Mouse (Mus musculus): Measurements from ENCODE around the gene Nek5. TPM values are rescaled to one million over a fixed set of nuclear protein-coding genes. Genes with fewer than 3 reads are reported as not detected.

Gene Nek5
- total RNA-seq (2012; rRNA removed) (not detected in 2 replicates), polyA plus RNA-seq (2012; ENCODE audit: insufficient read depth in 1 of 2, insufficient read length in 2 of 2, low read depth in 1 of 2, low replicate concordance in 2 of 2, missing spikeins in 1 of 2) (under 1 TPM in 1 of 2 experiments, not detected in 1; 0.04 TPM)

- Histone ChIP-seq H3K27me3 (ENCODE audit: control insufficient read depth in 1 of 2, insufficient read depth in 2 of 2, low read length in 2 of 2) (no peaks in the 10 kb centered on the region; a peak in 1 of 4 replicates), H3K4me1 (ENCODE audit: control insufficient read depth in 1 of 2, insufficient read depth in 2 of 2, low read length in 2 of 2) (no peaks in the 10 kb centered on the region), H3K27ac (ENCODE audit: control insufficient read depth, low read depth, low read length) (no peak within 1 kb of the TSS), H3K9ac (ENCODE audit: control insufficient read depth, low read depth, low read length, poor library complexity, severe bottlenecking) (no peak within 1 kb of the TSS), H3K79me2 (ENCODE audit: control insufficient read depth, insufficient read depth, low read length, poor library complexity) (no peaks in the 10 kb centered on the region), H3K9me3 (replicated peaks; ENCODE audit: insufficient read depth, low read length) (no peaks in the 10 kb centered on the region), H3K36me3 (ENCODE audit: control insufficient read depth in 1 of 2, insufficient read depth in 2 of 2, low read length in 2 of 2) (no peaks in the 10 kb centered on the region), H3K4me3 (ENCODE audit: control insufficient read depth in 1 of 2, insufficient read depth in 1 of 2, low read depth in 2 of 2, low read length in 2 of 2) (no peak within 1 kb of the TSS)
- TF ChIP-seq RAD21 (IDR thresholded peaks at IDR 0.05; ENCODE audit: low read depth, low read length) (peak; percentile 22), SMC3 (IDR thresholded peaks at IDR 0.05; ENCODE audit: low read depth, low read length) (peak; percentile 29), USF2 (IDR thresholded peaks at IDR 0.05; ENCODE audit: borderline replicate concordance in 1 of 2, insufficient read depth in 1 of 2, low read depth in 1 of 2, low read length in 2 of 2) (no peak), ZKSCAN1 (IDR thresholded peaks at IDR 0.05; ENCODE audit: low read depth, low read length) (no peak), TAL1 (IDR thresholded peaks at IDR 0.05; ENCODE audit: low read length) (no peak), MEF2A (IDR thresholded peaks at IDR 0.05; ENCODE audit: extremely low read depth, insufficient replicate concordance, low read depth, low read length, poor library complexity, severe bottlenecking) (no peak), POLR2AphosphoS2 (IDR thresholded peaks at IDR 0.05; ENCODE audit: low read length) (no peak), ETS1 (IDR thresholded peaks at IDR 0.05; ENCODE audit: low read depth, low read length) (no peak), MYB (IDR thresholded peaks at IDR 0.05; ENCODE audit: low read depth, low read length) (no peak), UBTF (IDR thresholded peaks at IDR 0.05; ENCODE audit: borderline replicate concordance, insufficient read depth, low read depth, low read length) (no peak), ELF1 (IDR thresholded peaks at IDR 0.05; ENCODE audit: low read depth, low read length) (no peak), BHLHE40 (IDR thresholded peaks at IDR 0.05; ENCODE audit: borderline replicate concordance, low read depth, low read length) (no peak), TCF12 (IDR thresholded peaks at IDR 0.05; ENCODE audit: low read depth, low read length) (no peak), CTCF (IDR thresholded peaks at IDR 0.05 in 2 of 3, conservative IDR thresholded peaks at IDR 0.05 in 1 of 3; ENCODE audit: control insufficient read depth in 1 of 3, insufficient read depth in 1 of 3, low read depth in 2 of 3, low read length in 3 of 3, poor library complexity in 1 of 3, severe bottlenecking in 1 of 3) (peak; percentile 23 to 37 (median 27); a peak in 5 of 6 replicates), CHD2 (IDR thresholded peaks at IDR 0.05; ENCODE audit: low read length) (no peak)
- DNase-seq (ENCODE audit: low read depth, low spot score), result no peak
Measured at GRCm38 (mm10) chr8:22124220-22125152, at the start of gene Nek5. Nek5 (minus strand) TSS chr8:22125053.

- H3K36me3 ChIP-seq (ENCODE audit: control insufficient read depth in 1 of 2, insufficient read depth in 2 of 2, low read length in 2 of 2), result peaks cover 3 to 12% of the 10 kb centered on the region in 2 experiments
Measured at GRCm38 (mm10) chr8:22169167-22169566, 44.3 kb upstream of the Nek5 start.

More at GRCm38 (mm10) chr8:22169167-22169566, 44.3 kb upstream of the Nek5 start:
- DNase-seq (ENCODE audit: low read depth, low spot score), result no peak
- H3K4me3 ChIP-seq (ENCODE audit: control insufficient read depth in 1 of 2, insufficient read depth in 1 of 2, low read depth in 2 of 2, low read length in 2 of 2), result no peak overlapping the region
- no peak overlapping the region for H3K27ac ChIP-seq (ENCODE audit: control insufficient read depth, low read depth, low read length)
- no peaks in the 10 kb centered on the region for H3K9me3 ChIP-seq (replicated peaks; ENCODE audit: insufficient read depth, low read length)
- no peak overlapping the region for H3K9ac ChIP-seq (ENCODE audit: control insufficient read depth, low read depth, low read length, poor library complexity, severe bottlenecking)
- H3K4me1 ChIP-seq (ENCODE audit: control insufficient read depth in 1 of 2, insufficient read depth in 2 of 2, low read length in 2 of 2), result peaks cover 0 to 5% of the 10 kb centered on the region in 2 experiments; a peak in 2 of 4 replicates
- no peaks in the 10 kb centered on the region for H3K27me3 ChIP-seq (ENCODE audit: control insufficient read depth in 1 of 2, insufficient read depth in 2 of 2, low read length in 2 of 2)
- H3K79me2 ChIP-seq (ENCODE audit: control insufficient read depth, insufficient read depth, low read length, poor library complexity), result no peaks in the 10 kb centered on the region
- no peak for TF ChIP-seq MAZ (IDR thresholded peaks at IDR 0.05; ENCODE audit: low read depth, low read length)
- TF ChIP-seq RCOR1 (IDR thresholded peaks at IDR 0.05; ENCODE audit: low read depth, low read length), result no peak
- no peak for TF ChIP-seq CTCF (IDR thresholded peaks at IDR 0.05 in 2 of 3, conservative IDR thresholded peaks at IDR 0.05 in 1 of 3; ENCODE audit: control insufficient read depth in 1 of 3, insufficient read depth in 1 of 3, low read depth in 2 of 3, low read length in 3 of 3, poor library complexity in 1 of 3, severe bottlenecking in 1 of 3)
- no peak for TF ChIP-seq USF2 (IDR thresholded peaks at IDR 0.05; ENCODE audit: borderline replicate concordance in 1 of 2, insufficient read depth in 1 of 2, low read depth in 1 of 2, low read length in 2 of 2)
- TF ChIP-seq MEF2A (IDR thresholded peaks at IDR 0.05; ENCODE audit: extremely low read depth, insufficient replicate concordance, low read depth, low read length, poor library complexity, severe bottlenecking), result no peak
- no peak for TF ChIP-seq MAX (IDR thresholded peaks at IDR 0.05; ENCODE audit: low read length)
- no peak for TF ChIP-seq TBP (IDR thresholded peaks at IDR 0.05; ENCODE audit: low read depth, low read length)
- no peak for TF ChIP-seq BHLHE40 (IDR thresholded peaks at IDR 0.05; ENCODE audit: borderline replicate concordance, low read depth, low read length)
- TF ChIP-seq ETS1 (IDR thresholded peaks at IDR 0.05; ENCODE audit: low read depth, low read length), result no peak
- no peak for TF ChIP-seq GATA1 (IDR thresholded peaks at IDR 0.05; ENCODE audit: low read depth, low read length)
- no peak for TF ChIP-seq TAL1 (IDR thresholded peaks at IDR 0.05; ENCODE audit: low read length)
- TF ChIP-seq ZNF384 (IDR thresholded peaks at IDR 0.05; ENCODE audit: low read depth, low read length), result no peak
- TF ChIP-seq POLR2A (IDR thresholded peaks at IDR 0.05; ENCODE audit: control insufficient read depth in 1 of 2, insufficient read depth in 1 of 2, low read depth in 1 of 2, low read length in 2 of 2, poor library complexity in 1 of 2), result no peak
- no peak for TF ChIP-seq ZC3H11A (IDR thresholded peaks at IDR 0.05; ENCODE audit: low read depth, low read length)
- no peak for TF ChIP-seq NRF1 (IDR thresholded peaks at IDR 0.05; ENCODE audit: insufficient read depth, low read depth, low read length, poor library complexity, severe bottlenecking)
- TF ChIP-seq MXI1 (IDR thresholded peaks at IDR 0.05; ENCODE audit: low read depth, low read length), result no peak
- TF ChIP-seq SMC3 (IDR thresholded peaks at IDR 0.05; ENCODE audit: low read depth, low read length), result no peak

All from MEL (cell line).